Mouse (Mus musculus) CH12.LX (cell line): ENCODE data around the gene Mien1. TPM values are rescaled to one million over a fixed set of nuclear protein-coding genes. Genes with fewer than 3 reads are reported as not detected.

Experiments used
- DNase-seq: peaks from one replicate; pipeline ENCODE4 v3.0.0-alpha.2; 2013; ENCODE audit errors: extremely low read depth
- H3K27ac ChIP-seq: 2 replicates; pipeline ENCODE4 v1.5.1; 2012; ENCODE audit warnings: low read depth, mild to moderate bottlenecking, control low read depth, moderate library complexity; ENCODE audit not compliant: insufficient read depth
- H3K27me3 ChIP-seq: replicated peaks from 2 replicates; pipeline ENCODE3; 2012; ENCODE audit warnings: inconsistent platforms
- H3K36me3 ChIP-seq, 2 experiments: replicated peaks in 1 of 2; 2 replicates each; pipeline versions ENCODE3 to v1.6.1; 2012; ENCODE audit warnings: inconsistent platforms in 1 of 2, low read length in 1 of 2, mild to moderate bottlenecking in 1 of 2, mixed read lengths in 1 of 2, moderate library complexity in 1 of 2; ENCODE audit not compliant: control insufficient read depth in 1 of 2, insufficient read depth in 1 of 2
- H3K4me1 ChIP-seq, 2 experiments: 2 replicates each; pipeline ENCODE4 v1.6.1; 2012; ENCODE audit warnings: inconsistent platforms in 1 of 2, moderate library complexity in 1 of 2; ENCODE audit not compliant: insufficient read depth in 2 of 2, control insufficient read depth in 1 of 2
- H3K4me2 ChIP-seq: 2 replicates; pipeline ENCODE4 v1.6.1; 2012; ENCODE audit warnings: low read depth, mild to moderate bottlenecking, control low read depth; ENCODE audit not compliant: poor library complexity, insufficient read depth, severe bottlenecking
- H3K4me3 ChIP-seq, 3 experiments: fragments of 150-350 bp in 1 of 3; sonication (generic) in 1 of 3; replicated peaks in 1 of 3; 2 replicates each; pipeline versions ENCODE3 to v1.5.1; 2011 to 2012; ENCODE audit warnings: low read depth in 2 of 3, low read length in 2 of 3, mild to moderate bottlenecking in 2 of 3, moderate library complexity in 2 of 3, control low read depth in 1 of 3, improper control_type of control experiment in 1 of 3, inconsistent platforms in 1 of 3, mixed read lengths in 1 of 3; ENCODE audit not compliant: poor library complexity in 1 of 3
- H3K79me2 ChIP-seq: replicated peaks from 2 replicates; pipeline ENCODE4 v1.6.1; 2012; ENCODE audit warnings: mild to moderate bottlenecking, moderate library complexity; ENCODE audit not compliant: control insufficient read depth, poor library complexity, insufficient read depth, severe bottlenecking; ENCODE audit errors: extremely low read depth
- H3K9ac ChIP-seq: 2 replicates; pipeline ENCODE4 v1.6.1; 2012; ENCODE audit warnings: low read depth, mild to moderate bottlenecking, control low read depth, moderate library complexity; ENCODE audit not compliant: insufficient read depth
- H3K9me3 ChIP-seq: replicated peaks from 2 replicates; pipeline ENCODE3; 2012; ENCODE audit warnings: low read length, inconsistent platforms, mixed read lengths
- ELF1 ChIP-seq: IDR thresholded peaks from 2 replicates; pipeline ENCODE4 v1.6.1; 2014; ENCODE audit warnings: low read depth, mild to moderate bottlenecking, inconsistent platforms, low read length, improper control_type of control experiment
- ETS1 ChIP-seq: conservative IDR thresholded peaks from 2 replicates; pipeline ENCODE4 v1.6.1; 2012; ENCODE audit warnings: low read depth, mild to moderate bottlenecking, inconsistent platforms, low read length, improper control_type of control experiment, moderate library complexity
- GABPA ChIP-seq: IDR thresholded peaks from 2 replicates; pipeline ENCODE4 v1.6.1; 2012; ENCODE audit warnings: low read depth, low read length, improper control_type of control experiment, inconsistent platforms; ENCODE audit not compliant: insufficient replicate concordance
- JUND ChIP-seq: conservative IDR thresholded peaks from 2 replicates; pipeline ENCODE4 v1.6.1; 2011; ENCODE audit warnings: low read depth, low read length, improper control_type of control experiment
- MAFK ChIP-seq: IDR thresholded peaks from 2 replicates; pipeline ENCODE4 v1.6.1; 2011; ENCODE audit warnings: low read length, improper control_type of control experiment; ENCODE audit not compliant: insufficient replicate concordance
- MAX ChIP-seq: IDR thresholded peaks from 2 replicates; pipeline ENCODE4 v1.6.1; 2011; ENCODE audit warnings: low read length, improper control_type of control experiment
- MAZ ChIP-seq: IDR thresholded peaks from 2 replicates; pipeline ENCODE4 v1.6.1; 2012; ENCODE audit warnings: low read depth, mild to moderate bottlenecking, inconsistent platforms, low read length, improper control_type of control experiment, moderate library complexity
- MEF2A ChIP-seq: IDR thresholded peaks from 2 replicates; pipeline ENCODE4 v1.6.1; 2014; ENCODE audit warnings: low read depth, mild to moderate bottlenecking, inconsistent platforms, low read length, improper control_type of control experiment, borderline replicate concordance
- MYC ChIP-seq: IDR thresholded peaks from 2 replicates; pipeline ENCODE4 v1.6.1; 2011; ENCODE audit warnings: low read depth, mild to moderate bottlenecking, improper control_type of control experiment, low read length
- NRF1 ChIP-seq: IDR thresholded peaks from 2 replicates; pipeline ENCODE4 v1.6.1; 2014; ENCODE audit warnings: low read depth, mild to moderate bottlenecking, inconsistent platforms, low read length, improper control_type of control experiment, moderate library complexity
- POLR2AphosphoS2 ChIP-seq: IDR thresholded peaks from 2 replicates; pipeline ENCODE4 v1.6.1; 2011; ENCODE audit warnings: low read depth, low read length, improper control_type of control experiment
- RAD21 ChIP-seq: IDR thresholded peaks from 2 replicates; pipeline ENCODE4 v1.6.1; 2011; ENCODE audit warnings: low read depth, mild to moderate bottlenecking, low read length, improper control_type of control experiment, moderate library complexity
- RCOR1 ChIP-seq: conservative IDR thresholded peaks from 2 replicates; pipeline ENCODE4 v1.6.1; 2012; ENCODE audit warnings: low read depth, mild to moderate bottlenecking, inconsistent platforms, low read length, improper control_type of control experiment
- SIN3A ChIP-seq: IDR thresholded peaks from 2 replicates; pipeline ENCODE4 v1.6.1; 2012; ENCODE audit warnings: low read length, improper control_type of control experiment, inconsistent platforms
- TCF12 ChIP-seq: IDR thresholded peaks from 2 replicates; pipeline ENCODE4 v1.6.1; 2014; ENCODE audit warnings: low read depth, mild to moderate bottlenecking, inconsistent platforms, low read length, improper control_type of control experiment
- UBTF ChIP-seq: IDR thresholded peaks from 2 replicates; pipeline ENCODE4 v1.6.1; 2012; ENCODE audit warnings: low read depth, mild to moderate bottlenecking, inconsistent platforms, low read length, improper control_type of control experiment, moderate library complexity
- USF1 ChIP-seq: IDR thresholded peaks from 2 replicates; pipeline ENCODE4 v1.6.1; 2014; ENCODE audit warnings: low read depth, mild to moderate bottlenecking, inconsistent platforms, low read length, improper control_type of control experiment
- USF2 ChIP-seq: conservative IDR thresholded peaks from 2 replicates; pipeline ENCODE4 v1.6.1; 2011; ENCODE audit warnings: low read depth, low read length, improper control_type of control experiment
- ZNF384 ChIP-seq: IDR thresholded peaks from 2 replicates; pipeline ENCODE4 v1.6.1; 2012; ENCODE audit warnings: low read depth, low read length, improper control_type of control experiment, inconsistent platforms
- dilution Hi-C: fragments of 300-500 bp; cut with MboI; formaldehyde crosslinking; loops from 2 replicates; pipeline ENCODE4 v1.14.3; 2020; ENCODE audit warnings: low sequenced_read_pairs; ENCODE audit not compliant: extremely low pct_unique_long_range_greater_than_20kb, extremely low pct_ligation_motif_present
- in situ Hi-C: fragments of 300-500 bp; cut with MboI; formaldehyde crosslinking; loops from 3 replicates; pipeline ENCODE4 v1.14.3; 2019; ENCODE audit warnings: low sequenced_read_pairs, low pct_ligation_motif_present, low pct_unique_long_range_greater_than_20kb, mixed read lengths
- polyA plus RNA-seq: library from polyadenylated mRNA; unstranded; fragments of >175 nt; gene quantifications from 2 replicates; pipeline ENCODE4 v1.2.1, GENCODE M21; 2012; ENCODE audit warnings: low read depth; ENCODE audit not compliant: insufficient read length
- total RNA-seq, 2 experiments: library from RNA; depleted of rRNA; stranded (reverse); fragments of 300-350 nt in 1 of 2; fragments of >200 nt in 1 of 2; gene quantifications; 2 replicates each; pipeline ENCODE4 v1.2.3; 2012 to 2014

The Mien1 gene
- total and polyA plus RNA-seq, 3 experiments, result 84.7 to 129 (median 94.6) TPM

DNA sequence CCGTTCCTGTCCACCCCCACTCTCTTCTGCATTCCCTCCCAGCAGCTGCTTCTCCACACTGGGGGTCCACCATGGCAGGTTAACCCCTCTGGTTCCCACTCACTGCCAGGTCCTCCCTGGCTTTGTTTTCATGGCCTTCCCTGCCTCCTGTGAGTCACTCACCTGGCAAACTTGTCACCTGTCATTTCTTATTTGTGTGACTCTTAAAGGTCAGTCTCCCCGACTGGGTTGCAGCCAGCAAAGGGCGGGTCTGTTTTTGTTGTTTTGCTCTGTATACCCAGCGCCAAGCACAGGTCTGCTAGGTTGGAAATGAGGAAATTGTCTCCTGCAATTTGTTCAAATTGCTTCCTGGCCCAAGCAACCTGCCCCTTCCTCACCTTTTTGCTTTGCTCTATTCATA is 6.9 kb upstream of the Mien1 start:
- no peak for DNase-seq
- H3K9me3 ChIP-seq, result peaks cover 6% of the 10 kb centered on the region
- H3K4me3 ChIP-seq, result no peak overlapping the region
- dilution Hi-C loops (no loop called here), in situ Hi-C loops (loop anchor here (5.0 kb wide), 1 partner anchor 88 kb away; the partner anchor contains the start of gene Stard3)
- no peaks in the 10 kb centered on the region for H3K36me3 ChIP-seq
- no peak overlapping the region for H3K4me2 ChIP-seq
- peaks cover 18 to 37% of the 10 kb centered on the region in 2 experiments for H3K4me1 ChIP-seq
- TF ChIP-seq MAZ, result no peak
- no peak for TF ChIP-seq ETS1
- TF ChIP-seq USF2, result no peak
- no peak for TF ChIP-seq POLR2AphosphoS2
- no peak for TF ChIP-seq MYC
- no peak for TF ChIP-seq USF1
- no peak for TF ChIP-seq MEF2A
- TF ChIP-seq RAD21, result no peak
- TF ChIP-seq SIN3A, result no peak
- TF ChIP-seq MAX, result no peak
- TF ChIP-seq UBTF, result no peak
- TF ChIP-seq ZNF384, result no peak
- H3K27ac ChIP-seq, result no peak overlapping the region
- no peak overlapping the region for H3K9ac ChIP-seq
- no peaks in the 10 kb centered on the region for H3K27me3 ChIP-seq
- no peaks in the 10 kb centered on the region for H3K79me2 ChIP-seq

DNA sequence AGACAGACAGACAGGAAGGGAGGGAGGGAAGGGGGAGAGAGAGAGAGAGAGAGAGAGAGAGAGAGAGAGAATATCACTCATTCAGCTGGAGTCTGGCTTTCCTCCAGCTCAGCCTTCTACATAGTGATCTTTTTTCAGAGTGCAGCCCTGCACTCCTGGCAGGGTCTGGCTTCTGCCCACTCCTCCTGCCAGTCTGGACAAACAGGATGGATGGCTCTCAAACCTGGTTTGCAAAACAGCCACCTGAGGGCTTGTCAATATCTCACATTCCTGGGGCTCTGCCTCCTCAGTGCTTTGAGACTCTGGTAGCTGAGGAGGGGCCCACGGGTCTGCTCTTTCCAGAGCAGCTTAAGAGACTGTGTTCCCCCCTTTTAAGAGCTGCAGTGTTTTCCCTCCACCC is 6.4 kb upstream of the Mien1 start:
- Histone ChIP-seq H3K9me3 (peaks cover 6% of the 10 kb centered on the region), H3K27ac (no peak overlapping the region), H3K27me3 (no peaks in the 10 kb centered on the region), H3K36me3 (no peaks in the 10 kb centered on the region), H3K9ac (no peak overlapping the region), H3K4me3 (no peak overlapping the region), H3K4me2 (no peak overlapping the region), H3K4me1 (peaks cover 18 to 33% of the 10 kb centered on the region in 2 experiments), H3K79me2 (no peaks in the 10 kb centered on the region)
- no peak for DNase-seq
- TF ChIP-seq USF2 (no peak), MAZ (no peak), POLR2AphosphoS2 (no peak), RCOR1 (no peak), ETS1 (no peak), NRF1 (no peak), TCF12 (no peak), ELF1 (no peak), MAFK (no peak), RAD21 (no peak), MEF2A (no peak), JUND (no peak), GABPA (no peak)
- in situ Hi-C loops (loop anchor here (5.0 kb wide), 1 partner anchor 88 kb away; the partner anchor contains the start of gene Stard3), dilution Hi-C loops (no loop called here)
